Mouse (Mus musculus) CD4-positive, CD25-positive, alpha-beta regulatory T cell, adult 9 weeks (primary cell): Measurements from ENCODE around the gene Prf1. TPM values are rescaled to one million over a fixed set of nuclear protein-coding genes. Genes with fewer than 3 reads are reported as not detected.

Source experiments
- polyA plus RNA-seq: library from polyadenylated mRNA; unstranded; fragments of 100-300 nt; shearing (Covaris generic); gene quantifications from one replicate; pipeline ENCODE4 v1.2.1, GENCODE M21; 2017

The Prf1 gene
- polyA plus RNA-seq: 16.3 TPM

DNA sequence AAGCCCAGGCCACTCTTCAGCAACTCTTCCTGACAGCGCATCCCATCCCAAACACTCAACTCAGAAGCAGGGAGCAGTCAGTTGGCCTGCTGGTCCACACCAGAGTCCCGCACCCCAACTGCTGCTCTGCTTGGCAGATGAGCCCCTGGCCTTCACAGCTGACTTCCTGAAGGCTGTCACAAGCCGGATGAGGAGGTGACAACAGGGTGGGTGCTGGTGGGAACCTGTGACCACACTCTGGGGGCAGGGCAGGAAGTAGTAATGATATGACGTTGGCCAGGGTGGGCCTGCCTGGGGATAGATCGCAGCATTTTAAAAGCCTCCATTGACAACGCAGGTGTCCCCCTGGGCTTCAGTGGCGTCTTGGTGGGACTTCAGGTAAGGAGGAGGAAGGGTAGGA lies at the start of gene Prf1:
TSS of gene Prf1 (plus strand) at position 357 of the 400 bp plus-strand sequence.

DNA sequence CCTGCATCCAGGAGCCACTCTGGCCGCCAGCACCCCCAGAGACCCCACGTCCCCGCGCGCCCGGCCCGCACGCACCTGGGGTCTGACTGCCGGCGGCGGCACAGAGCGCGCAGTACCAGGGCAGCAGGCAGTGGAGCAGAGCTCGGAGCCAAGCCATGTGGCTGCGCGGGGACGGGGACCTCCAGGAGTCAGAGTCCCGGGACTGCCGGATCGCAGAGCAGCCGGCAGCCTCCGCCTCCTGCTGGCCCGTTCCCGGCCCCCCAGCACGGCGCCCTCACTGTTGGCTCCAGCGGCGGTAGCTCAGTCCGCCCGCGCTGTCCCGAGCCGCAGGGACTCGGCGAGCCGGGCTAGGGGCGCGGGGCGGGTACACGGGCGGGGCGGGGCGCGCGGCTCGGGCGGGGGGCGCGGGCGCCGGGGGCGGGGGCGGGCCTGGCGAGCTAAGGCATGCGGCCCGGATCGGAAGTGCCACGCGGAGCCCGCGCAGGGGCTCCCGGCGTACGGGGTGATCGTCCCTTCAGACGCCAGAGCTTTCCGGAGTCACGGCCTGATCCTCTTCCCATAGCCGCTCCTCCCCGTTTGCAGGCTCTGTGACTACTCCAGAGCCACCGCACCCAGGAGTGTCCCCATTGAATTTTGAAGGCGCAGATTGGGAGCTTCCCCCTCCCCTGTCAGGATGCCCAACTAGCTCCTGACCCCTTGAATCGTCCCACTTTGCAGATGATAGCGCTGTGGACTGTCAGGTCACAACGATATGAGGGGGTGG lies 24.4 kb upstream of the Prf1 start, which contains the start of gene Adamts14:
TSS of gene Adamts14 (minus strand) at position 358 of the 763 bp plus-strand sequence.

Other genes with a start within 250 kb of the Prf1 start
- gene Pcbd1, start 208.5 kb upstream of the Prf1 start, polyA plus RNA-seq: 0.83 TPM
- gene Sgpl1, start 150.1 kb upstream of the Prf1 start, polyA plus RNA-seq: 99.9 TPM
- gene Tbata, start 125.9 kb upstream of the Prf1 start, polyA plus RNA-seq: not detected
- gene Adamts14, start 24.4 kb upstream of the Prf1 start, polyA plus RNA-seq: 0.36 TPM
- not detected for gene Pald1, start 85.7 kb downstream of the Prf1 start, polyA plus RNA-seq
- not detected for gene Nodal, start 120.1 kb downstream of the Prf1 start, polyA plus RNA-seq
- 7.3 TPM for gene Eif4ebp2, start 154.8 kb downstream of the Prf1 start, polyA plus RNA-seq
- gene Lrrc20, start 178.0 kb downstream of the Prf1 start, polyA plus RNA-seq: 10.7 TPM